Mouse (Mus musculus): Measurements from ENCODE around the gene Tsku. TPM values are rescaled to one million over a fixed set of nuclear protein-coding genes. Genes with fewer than 3 reads are reported as not detected.
A peak's percentile ranks its signal among the peaks of the same experiment; 100 is the strongest.

Tsku gene
- total and polyA plus RNA-seq, 2 experiments from 2014 or later, result 3.7 to 4.0 TPM

- Histone ChIP-seq H3K4me3 (ENCODE audit: low read depth, low read length) (no peak overlapping the region), H3K9ac (replicated peaks; ENCODE audit: low read depth, low read length) (no peak overlapping the region), H3K4me2 (ENCODE audit: low read depth, low read length) (no peak overlapping the region), H3K4me1 (ENCODE audit: control insufficient read depth, insufficient read depth) (no peaks in the 10 kb centered on the region), H3K9me3 (replicated peaks; ENCODE audit: control insufficient read depth, low read length) (no peaks in the 10 kb centered on the region), H3K27me3 (ENCODE audit: control insufficient read depth, insufficient read depth, low read length) (no peaks in the 10 kb centered on the region), H3K36me3 (replicated peaks; ENCODE audit: control insufficient read depth, insufficient read depth, low read length) (peaks cover 14% of the 10 kb centered on the region; the same call in 1 of the 2 replicates), H3K27ac (ENCODE audit: low read depth) (no peak overlapping the region)
- DNase-seq (ENCODE audit: low spot score) (no peak), ATAC-seq (ENCODE audit: insufficient read depth, low read depth) (no peak)
- WGBS, result 93% methylated on average over 3 of the region's 3 CpGs
- TF ChIP-seq EP300 (IDR thresholded peaks at IDR 0.05; ENCODE audit: low read depth) (no peak), CTCF (IDR thresholded peaks at IDR 0.05; ENCODE audit: low read depth) (no peak)
These were observed 9.6 kb downstream of the Tsku start for GRCm38 (mm10) chr7:98351523-98351922.

GRCm38 (mm10) chr7:98349821-98350220 lies 11.3 kb downstream of the Tsku start:
- no peak for DNase-seq (ENCODE audit: low spot score)
- ATAC-seq (ENCODE audit: insufficient read depth, low read depth), result no peak
- WGBS, result 84% methylated on average over 6 of the region's 6 CpGs

GRCm38 (mm10) chr7:98349096-98349495 lies 12.0 kb downstream of the Tsku start:
- 22% methylated on average over 5 of the region's 5 CpGs for WGBS
- Histone ChIP-seq H3K27me3 (ENCODE audit: control insufficient read depth, insufficient read depth, low read length) (no peaks in the 10 kb centered on the region), H3K36me3 (replicated peaks; ENCODE audit: control insufficient read depth, insufficient read depth, low read length) (peaks cover 14% of the 10 kb centered on the region; the same call in 1 of the 2 replicates), H3K4me2 (ENCODE audit: low read depth, low read length) (no peak overlapping the region), H3K9me3 (replicated peaks; ENCODE audit: control insufficient read depth, low read length) (no peaks in the 10 kb centered on the region), H3K4me3 (ENCODE audit: low read depth, low read length) (no peak overlapping the region), H3K4me1 (ENCODE audit: control insufficient read depth, insufficient read depth) (0 out of 2 replicates have a peak, but pooled peaks cover 5% of the 10 kb centered on the region), H3K27ac (ENCODE audit: low read depth) (no peak overlapping the region), H3K9ac (replicated peaks; ENCODE audit: low read depth, low read length) (no peak overlapping the region)
- DNase-seq (ENCODE audit: low spot score) (peak; percentile 78), ATAC-seq (ENCODE audit: insufficient read depth, low read depth) (no peak)
- peak; percentile 97 for TF ChIP-seq CTCF (IDR thresholded peaks at IDR 0.05; ENCODE audit: low read depth)
- no peak for TF ChIP-seq EP300 (IDR thresholded peaks at IDR 0.05; ENCODE audit: low read depth)

More at GRCm38 (mm10) chr7:98349821-98350220, 11.3 kb downstream of the Tsku start:
- Histone ChIP-seq H3K4me3 (ENCODE audit: low read depth, low read length) (no peak overlapping the region), H3K27ac (ENCODE audit: low read depth) (no peak overlapping the region), H3K9me3 (replicated peaks; ENCODE audit: control insufficient read depth, low read length) (no peaks in the 10 kb centered on the region), H3K9ac (replicated peaks; ENCODE audit: low read depth, low read length) (no peak overlapping the region), H3K36me3 (replicated peaks; ENCODE audit: control insufficient read depth, insufficient read depth, low read length) (peaks cover 14% of the 10 kb centered on the region; the same call in 1 of the 2 replicates), H3K4me2 (ENCODE audit: low read depth, low read length) (no peak overlapping the region), H3K27me3 (ENCODE audit: control insufficient read depth, insufficient read depth, low read length) (no peaks in the 10 kb centered on the region), H3K4me1 (ENCODE audit: control insufficient read depth, insufficient read depth) (0 out of 2 replicates have a peak, but pooled peaks cover 4% of the 10 kb centered on the region)
- TF ChIP-seq CTCF (IDR thresholded peaks at IDR 0.05; ENCODE audit: low read depth) (no peak), EP300 (IDR thresholded peaks at IDR 0.05; ENCODE audit: low read depth) (no peak)

GRCm38 (mm10) chr7:98348043-98348442 lies 13.1 kb downstream of the Tsku start:
- TF ChIP-seq EP300 (IDR thresholded peaks at IDR 0.05; ENCODE audit: low read depth) (no peak), CTCF (IDR thresholded peaks at IDR 0.05; ENCODE audit: low read depth) (peak; percentile 75)
- 35% methylated on average over 7 of the region's 7 CpGs for WGBS
- no peak overlapping the region for H3K27ac ChIP-seq (ENCODE audit: low read depth)
- no peaks in the 10 kb centered on the region for H3K27me3 ChIP-seq (ENCODE audit: control insufficient read depth, insufficient read depth, low read length)
- H3K9me3 ChIP-seq (replicated peaks; ENCODE audit: control insufficient read depth, low read length), result no peaks in the 10 kb centered on the region
- 0 out of 2 replicates have a peak, but pooled peaks cover 5% of the 10 kb centered on the region for H3K4me1 ChIP-seq (ENCODE audit: control insufficient read depth, insufficient read depth)
- peak; percentile 7; the same call in 1 of the 2 replicates for ATAC-seq (ENCODE audit: insufficient read depth, low read depth)
- H3K4me3 ChIP-seq (ENCODE audit: low read depth, low read length), result no peak overlapping the region
- no peak overlapping the region for H3K4me2 ChIP-seq (ENCODE audit: low read depth, low read length)
- H3K9ac ChIP-seq (replicated peaks; ENCODE audit: low read depth, low read length), result no peak overlapping the region
- DNase-seq (ENCODE audit: low spot score), result peak; percentile 66
- peaks cover 14% of the 10 kb centered on the region; the same call in 1 of the 2 replicates for H3K36me3 ChIP-seq (replicated peaks; ENCODE audit: control insufficient read depth, insufficient read depth, low read length)

- 49% methylated on average over 5 of the region's 5 CpGs for WGBS
- peaks cover 9% of the 10 kb centered on the region; the same call in 1 of the 2 replicates for H3K36me3 ChIP-seq (replicated peaks; ENCODE audit: control insufficient read depth, insufficient read depth, low read length)
- H3K9me3 ChIP-seq (replicated peaks; ENCODE audit: control insufficient read depth, low read length), result no peaks in the 10 kb centered on the region
- DNase-seq (ENCODE audit: low spot score), result no peak
- H3K27ac ChIP-seq (ENCODE audit: low read depth), result no peak overlapping the region
- H3K9ac ChIP-seq (replicated peaks; ENCODE audit: low read depth, low read length), result no peak overlapping the region
- no peak overlapping the region for H3K4me2 ChIP-seq (ENCODE audit: low read depth, low read length)
- 0 out of 2 replicates have a peak, but pooled peaks cover 5% of the 10 kb centered on the region for H3K4me1 ChIP-seq (ENCODE audit: control insufficient read depth, insufficient read depth)
- H3K27me3 ChIP-seq (ENCODE audit: control insufficient read depth, insufficient read depth, low read length), result peaks cover 2% of the 10 kb centered on the region; the same call in 1 of the 2 replicates
- TF ChIP-seq EP300 (IDR thresholded peaks at IDR 0.05; ENCODE audit: low read depth), result no peak
- TF ChIP-seq CTCF (IDR thresholded peaks at IDR 0.05; ENCODE audit: low read depth), result no peak
- no peak overlapping the region for H3K4me3 ChIP-seq (ENCODE audit: low read depth, low read length)
- ATAC-seq (ENCODE audit: insufficient read depth, low read depth), result peak; percentile 38; the same call in 1 of the 2 replicates
These were observed 13.7 kb downstream of the Tsku start for GRCm38 (mm10) chr7:98347471-98347870.

- Histone ChIP-seq H3K4me3 (ENCODE audit: low read depth, low read length) (no peak overlapping the region), H3K27ac (ENCODE audit: low read depth) (no peak overlapping the region), H3K9me3 (replicated peaks; ENCODE audit: control insufficient read depth, low read length) (no peaks in the 10 kb centered on the region), H3K9ac (replicated peaks; ENCODE audit: low read depth, low read length) (no peak overlapping the region), H3K27me3 (ENCODE audit: control insufficient read depth, insufficient read depth, low read length) (peaks cover 4% of the 10 kb centered on the region; the same call in 1 of the 2 replicates), H3K36me3 (replicated peaks; ENCODE audit: control insufficient read depth, insufficient read depth, low read length) (no peaks in the 10 kb centered on the region), H3K4me2 (ENCODE audit: low read depth, low read length) (no peak overlapping the region), H3K4me1 (ENCODE audit: control insufficient read depth, insufficient read depth) (0 out of 2 replicates have a peak, but pooled peaks cover 5% of the 10 kb centered on the region)
- WGBS, result 37% methylated on average over 6 of the region's 6 CpGs
- no peak for ATAC-seq (ENCODE audit: insufficient read depth, low read depth)
- no peak for DNase-seq (ENCODE audit: low spot score)
- TF ChIP-seq CTCF (IDR thresholded peaks at IDR 0.05; ENCODE audit: low read depth) (no peak), EP300 (IDR thresholded peaks at IDR 0.05; ENCODE audit: low read depth) (no peak)
These were observed 16.1 kb downstream of the Tsku start for GRCm38 (mm10) chr7:98345036-98345435.
